Mouse (Mus musculus): ENCODE results near the gene Fbxw10. TPM values are rescaled to one million over a fixed set of nuclear protein-coding genes. Genes with fewer than 3 reads are reported as not detected.
A peak's percentile ranks its signal among the peaks of the same experiment; 100 is the strongest.

Gene Fbxw10
- polyA plus RNA-seq, 1 experiment from 2014 or later = 0.24 TPM

DNA sequence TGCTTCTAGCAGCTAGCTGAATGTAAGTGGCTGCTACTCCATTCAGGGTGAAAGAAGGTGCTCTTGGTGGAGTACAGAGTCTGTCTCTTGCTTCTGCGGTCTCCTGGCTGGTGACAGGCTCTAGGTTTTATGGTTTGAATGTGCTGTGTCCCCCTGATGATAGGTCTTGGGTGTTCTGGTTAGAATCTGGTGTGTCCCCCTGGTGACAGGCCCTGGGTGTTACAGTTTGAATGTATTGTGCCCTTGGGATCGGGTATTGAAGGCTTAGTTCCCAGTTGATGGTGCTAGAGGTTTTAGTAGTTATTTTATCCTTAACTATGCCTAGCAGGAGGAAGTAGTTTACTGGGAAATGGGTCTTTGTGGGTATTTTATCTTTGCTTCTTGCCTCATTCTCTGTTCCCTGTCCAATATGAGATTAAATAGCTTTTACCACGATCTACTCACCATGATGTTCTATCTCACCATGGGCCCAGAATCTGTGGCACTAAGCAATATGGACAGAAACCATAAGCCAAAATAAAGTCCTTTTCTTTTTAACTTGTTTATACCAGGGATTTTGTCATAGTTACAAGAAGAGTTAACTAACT, 62.9 kb downstream of the Fbxw10 start:
- DNase-seq = no peak
- H3K27ac ChIP-seq (replicated peaks; ENCODE audit: low read depth, low read length) = no peak overlapping the region
- no peak for ATAC-seq (ENCODE audit: low FRiP score, low TSS enrichment)
- H3K36me3 ChIP-seq (ENCODE audit: control insufficient read depth, insufficient read depth, low read length) = no peaks in the 10 kb centered on the region
- H3K9ac ChIP-seq (replicated peaks; ENCODE audit: low read length) = no peak overlapping the region
- H3K27me3 ChIP-seq (ENCODE audit: control insufficient read depth, insufficient read depth, low read length) = no peaks in the 10 kb centered on the region
- 79% methylated on average over 3 of the region's 3 CpGs for WGBS
- H3K4me1 ChIP-seq (ENCODE audit: control insufficient read depth, insufficient read depth, low read length) = no peaks in the 10 kb centered on the region
- H3K9me3 ChIP-seq (ENCODE audit: control insufficient read depth, low read length) = no peaks in the 10 kb centered on the region
- H3K4me3 ChIP-seq (replicated peaks; ENCODE audit: low read depth, low read length) = no peak overlapping the region
- no peak overlapping the region for H3K4me2 ChIP-seq (ENCODE audit: low read length)

DNA sequence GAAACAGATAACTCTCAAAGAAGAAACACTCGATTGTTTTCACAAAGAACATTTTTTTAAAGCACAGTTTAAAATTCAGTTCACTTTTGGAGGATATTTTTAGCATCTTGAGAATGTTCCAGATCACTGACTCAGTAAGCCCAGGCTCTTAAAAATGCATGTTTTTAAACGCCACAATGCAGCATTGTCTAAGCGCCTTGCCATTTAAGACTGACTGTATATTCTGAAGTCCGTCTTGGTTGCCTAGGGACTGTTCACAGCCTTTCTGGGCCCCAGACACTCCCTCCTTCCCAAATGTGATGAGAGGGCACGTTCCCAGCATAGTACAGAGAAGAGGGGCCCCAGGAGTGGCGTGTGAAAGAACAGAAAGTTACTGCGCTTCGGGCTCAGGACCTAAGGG, 64.5 kb downstream of the Fbxw10 start:
- H3K36me3 ChIP-seq (ENCODE audit: control insufficient read depth, insufficient read depth, low read length) = no peaks in the 10 kb centered on the region
- H3K27me3 ChIP-seq (ENCODE audit: control insufficient read depth, insufficient read depth, low read length) = no peaks in the 10 kb centered on the region
- no peak for ATAC-seq (ENCODE audit: low FRiP score, low TSS enrichment)
- DNase-seq = peak; percentile 36
- 24% methylated on average over 8 of the region's 8 CpGs for WGBS
- no peaks in the 10 kb centered on the region for H3K4me1 ChIP-seq (ENCODE audit: control insufficient read depth, insufficient read depth, low read length)
- H3K27ac ChIP-seq (replicated peaks; ENCODE audit: low read depth, low read length) = peak overlapping the region; percentile 6; the same call in 1 of the 2 replicates
- H3K4me3 ChIP-seq (replicated peaks; ENCODE audit: low read depth, low read length) = no peak overlapping the region
- no peaks in the 10 kb centered on the region for H3K9me3 ChIP-seq (ENCODE audit: control insufficient read depth, low read length)
- no peak overlapping the region for H3K4me2 ChIP-seq (ENCODE audit: low read length)
- H3K9ac ChIP-seq (replicated peaks; ENCODE audit: low read length) = no peak overlapping the region

DNA sequence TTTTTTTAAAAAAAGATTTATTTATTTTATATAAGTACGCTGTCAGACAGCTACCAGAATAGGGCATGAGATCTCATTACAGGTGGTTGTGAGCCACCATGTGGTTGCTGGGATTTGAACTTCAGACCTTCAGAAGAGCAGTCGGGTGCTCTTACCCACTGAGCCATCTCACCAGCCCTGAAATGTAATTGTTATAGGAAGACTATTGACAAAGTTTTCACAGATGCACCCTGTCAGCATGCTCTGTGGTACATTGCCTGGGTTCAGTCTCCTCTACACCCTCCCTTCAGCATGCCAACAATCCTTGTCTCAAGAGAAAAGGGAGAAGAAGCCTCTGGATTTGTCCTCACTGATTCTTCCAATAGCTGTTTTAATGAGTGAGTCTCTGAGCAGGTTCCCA, 66.3 kb downstream of the Fbxw10 start:
- 96% methylated on average over 2 of the region's 2 CpGs for WGBS
- no peak overlapping the region for H3K9ac ChIP-seq (replicated peaks; ENCODE audit: low read length)
- no peaks in the 10 kb centered on the region for H3K27me3 ChIP-seq (ENCODE audit: control insufficient read depth, insufficient read depth, low read length)
- ATAC-seq (ENCODE audit: low FRiP score, low TSS enrichment) (no peak), DNase-seq (no peak)
- H3K4me3 ChIP-seq (replicated peaks; ENCODE audit: low read depth, low read length) = no peak overlapping the region
- H3K4me2 ChIP-seq (ENCODE audit: low read length) = no peak overlapping the region
- no peaks in the 10 kb centered on the region for H3K36me3 ChIP-seq (ENCODE audit: control insufficient read depth, insufficient read depth, low read length)
- no peaks in the 10 kb centered on the region for H3K4me1 ChIP-seq (ENCODE audit: control insufficient read depth, insufficient read depth, low read length)
- H3K27ac ChIP-seq (replicated peaks; ENCODE audit: low read depth, low read length) = no peak overlapping the region
- no peaks in the 10 kb centered on the region for H3K9me3 ChIP-seq (ENCODE audit: control insufficient read depth, low read length)

DNA sequence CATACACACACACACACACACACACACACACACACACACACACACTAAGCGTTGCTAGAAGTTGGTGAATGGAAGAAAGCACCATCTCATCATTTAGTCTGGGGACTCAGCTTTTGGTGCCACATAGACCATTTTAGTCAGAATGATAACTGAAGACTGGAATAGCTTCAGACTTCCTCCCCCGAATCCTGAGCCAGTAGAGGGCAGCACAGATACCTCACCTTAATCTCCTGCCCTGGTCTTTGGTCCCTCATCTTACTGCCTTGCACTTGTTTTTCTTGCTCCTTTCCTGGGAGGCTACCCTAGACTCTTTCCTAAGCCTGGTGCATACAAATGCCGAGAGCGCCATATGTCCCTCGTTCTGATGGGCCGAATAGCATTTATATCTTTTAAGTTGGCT, 67.7 kb downstream of the Fbxw10 start:
- WGBS = 63% methylated on average over 6 of the region's 6 CpGs
- Histone ChIP-seq H3K4me2 (ENCODE audit: low read length) (no peak overlapping the region), H3K27ac (replicated peaks; ENCODE audit: low read depth, low read length) (no peak overlapping the region), H3K9me3 (ENCODE audit: control insufficient read depth, low read length) (no peaks in the 10 kb centered on the region), H3K27me3 (ENCODE audit: control insufficient read depth, insufficient read depth, low read length) (no peaks in the 10 kb centered on the region), H3K36me3 (ENCODE audit: control insufficient read depth, insufficient read depth, low read length) (no peaks in the 10 kb centered on the region), H3K4me1 (ENCODE audit: control insufficient read depth, insufficient read depth, low read length) (no peaks in the 10 kb centered on the region), H3K4me3 (replicated peaks; ENCODE audit: low read depth, low read length) (no peak overlapping the region), H3K9ac (replicated peaks; ENCODE audit: low read length) (no peak overlapping the region)
- ATAC-seq (ENCODE audit: low FRiP score, low TSS enrichment) (no peak), DNase-seq (no peak)

DNA sequence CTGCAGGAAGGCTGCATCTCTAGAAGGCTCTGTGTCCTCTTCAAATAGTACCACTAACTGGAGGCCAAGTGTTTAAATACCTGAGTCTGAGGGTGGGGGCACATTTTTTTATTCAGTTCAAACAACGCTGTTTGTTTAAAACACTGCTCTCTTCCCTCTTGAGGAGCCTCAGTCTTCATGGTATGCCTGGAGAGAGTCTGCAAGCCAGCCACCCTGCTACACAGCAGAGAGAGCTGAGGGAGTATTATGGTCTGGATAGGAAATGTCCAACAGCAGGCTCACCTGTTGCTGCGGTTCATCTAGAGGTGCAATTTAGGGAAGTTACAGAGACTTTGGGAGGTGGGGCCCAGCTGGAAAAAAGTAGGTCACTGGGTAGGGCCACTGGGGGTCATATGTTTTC, 68.6 kb downstream of the Fbxw10 start:
- Histone ChIP-seq H3K4me1 (ENCODE audit: control insufficient read depth, insufficient read depth, low read length) (no peaks in the 10 kb centered on the region), H3K27ac (replicated peaks; ENCODE audit: low read depth, low read length) (no peak overlapping the region), H3K36me3 (ENCODE audit: control insufficient read depth, insufficient read depth, low read length) (no peaks in the 10 kb centered on the region), H3K4me2 (ENCODE audit: low read length) (no peak overlapping the region), H3K9me3 (ENCODE audit: control insufficient read depth, low read length) (no peaks in the 10 kb centered on the region), H3K9ac (replicated peaks; ENCODE audit: low read length) (no peak overlapping the region), H3K27me3 (ENCODE audit: control insufficient read depth, insufficient read depth, low read length) (no peaks in the 10 kb centered on the region), H3K4me3 (replicated peaks; ENCODE audit: low read depth, low read length) (no peak overlapping the region)
- WGBS = 99% methylated on average over 2 of the region's 2 CpGs
- DNase-seq (no peak), ATAC-seq (ENCODE audit: low FRiP score, low TSS enrichment) (no peak)

DNA sequence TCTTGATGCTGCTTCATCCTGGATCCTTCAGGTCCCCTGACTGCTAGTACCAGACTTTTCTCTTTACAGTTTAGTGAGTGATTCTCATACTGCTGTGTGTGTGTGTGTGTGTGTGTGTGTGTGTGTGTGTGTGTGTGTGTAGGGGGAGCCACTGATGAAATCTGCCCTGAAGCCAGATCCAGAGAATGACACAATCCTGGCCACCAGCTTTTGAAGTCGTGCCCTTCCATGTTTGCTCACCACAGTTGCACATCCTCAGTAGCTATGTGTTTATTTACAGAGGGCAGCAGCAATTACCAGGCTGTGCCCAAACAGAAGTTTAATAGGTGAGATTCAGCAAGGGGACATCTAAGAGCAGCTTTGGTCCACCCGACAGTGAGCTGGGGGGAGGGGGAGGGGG, 69.9 kb downstream of the Fbxw10 start:
- H3K4me3 ChIP-seq (replicated peaks; ENCODE audit: low read depth, low read length) = no peak overlapping the region
- ATAC-seq (ENCODE audit: low FRiP score, low TSS enrichment) (no peak), DNase-seq (no peak)
- WGBS = 50% methylated on average over 2 of the region's 2 CpGs
- H3K4me1 ChIP-seq (ENCODE audit: control insufficient read depth, insufficient read depth, low read length) = 0 out of 2 replicates have a peak, but pooled peaks cover 3% of the 10 kb centered on the region
- no peak overlapping the region for H3K27ac ChIP-seq (replicated peaks; ENCODE audit: low read depth, low read length)
- H3K27me3 ChIP-seq (ENCODE audit: control insufficient read depth, insufficient read depth, low read length) = no peaks in the 10 kb centered on the region
- no peaks in the 10 kb centered on the region for H3K9me3 ChIP-seq (ENCODE audit: control insufficient read depth, low read length)
- H3K4me2 ChIP-seq (ENCODE audit: low read length) = no peak overlapping the region
- H3K9ac ChIP-seq (replicated peaks; ENCODE audit: low read length) = no peak overlapping the region
- no peaks in the 10 kb centered on the region for H3K36me3 ChIP-seq (ENCODE audit: control insufficient read depth, insufficient read depth, low read length)

DNA sequence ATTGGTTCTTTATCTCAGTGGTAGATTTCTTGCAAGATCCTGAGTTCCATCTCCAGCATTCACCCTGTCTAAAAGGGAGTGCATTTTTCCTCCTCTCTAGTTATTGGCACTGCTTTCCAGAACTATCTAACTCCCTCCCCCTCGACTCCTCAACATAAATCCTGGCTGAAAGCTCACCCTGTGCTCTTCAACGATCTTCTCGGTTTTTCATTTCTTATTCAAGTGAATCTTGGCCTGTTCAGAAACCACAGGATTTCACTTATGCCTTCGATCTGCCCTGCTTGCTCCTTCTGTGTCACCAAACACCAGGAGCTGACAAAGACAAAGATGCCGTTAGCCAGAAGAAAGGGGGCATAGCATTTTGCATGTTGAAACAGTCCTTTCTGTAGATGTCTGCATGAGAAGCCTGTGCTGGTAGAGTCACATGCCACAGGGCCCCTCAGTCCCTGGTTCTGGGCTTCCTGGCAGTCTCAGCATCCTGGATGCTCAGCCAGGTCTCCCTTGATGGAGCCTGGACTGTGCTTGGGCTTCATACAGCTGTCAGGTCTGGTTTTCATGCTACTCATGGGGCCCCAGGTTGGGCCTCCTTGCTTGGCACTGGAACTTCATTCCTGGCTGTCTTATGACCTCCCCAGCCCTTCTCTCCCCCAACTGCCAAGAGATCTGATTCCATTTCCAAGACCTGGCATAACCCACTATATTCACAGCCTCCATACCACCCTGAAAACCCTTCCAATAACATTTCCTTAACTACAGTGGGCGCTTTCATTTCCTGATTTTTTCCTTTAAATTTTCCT, 73.3 kb downstream of the Fbxw10 start:
- WGBS = 84% methylated on average over 6 of the region's 6 CpGs
- no peak overlapping the region for H3K4me3 ChIP-seq (replicated peaks; ENCODE audit: low read depth, low read length)
- DNase-seq (no peak), ATAC-seq (ENCODE audit: low FRiP score, low TSS enrichment) (no peak)
- H3K27me3 ChIP-seq (ENCODE audit: control insufficient read depth, insufficient read depth, low read length) = no peaks in the 10 kb centered on the region
- 0 out of 2 replicates have a peak, but pooled peaks cover 3% of the 10 kb centered on the region for H3K4me1 ChIP-seq (ENCODE audit: control insufficient read depth, insufficient read depth, low read length)
- no peak overlapping the region for H3K27ac ChIP-seq (replicated peaks; ENCODE audit: low read depth, low read length)
- no peaks in the 10 kb centered on the region for H3K9me3 ChIP-seq (ENCODE audit: control insufficient read depth, low read length)
- H3K4me2 ChIP-seq (ENCODE audit: low read length) = peak overlapping the region; percentile 44
- no peak overlapping the region for H3K9ac ChIP-seq (replicated peaks; ENCODE audit: low read length)
- no peaks in the 10 kb centered on the region for H3K36me3 ChIP-seq (ENCODE audit: control insufficient read depth, insufficient read depth, low read length)

DNA sequence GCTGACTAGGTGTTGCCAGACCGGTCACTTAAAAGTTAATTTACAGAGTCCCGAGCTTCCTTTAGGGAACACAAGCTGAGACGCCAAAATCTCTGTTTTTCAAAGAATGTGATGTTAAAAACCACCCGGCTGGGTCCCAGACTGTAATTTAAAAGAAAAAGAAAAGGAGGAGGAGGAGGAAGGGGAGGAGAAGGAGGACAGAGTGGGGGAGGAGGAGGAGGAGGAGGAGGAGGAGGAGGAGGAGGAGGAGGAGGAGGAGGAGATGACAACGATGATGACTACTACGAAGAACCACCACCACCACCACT, 73.8 kb downstream of the Fbxw10 start:
- Histone ChIP-seq H3K9ac (replicated peaks; ENCODE audit: low read length) (no peak overlapping the region), H3K27ac (replicated peaks; ENCODE audit: low read depth, low read length) (no peak overlapping the region), H3K27me3 (ENCODE audit: control insufficient read depth, insufficient read depth, low read length) (no peaks in the 10 kb centered on the region), H3K36me3 (ENCODE audit: control insufficient read depth, insufficient read depth, low read length) (no peaks in the 10 kb centered on the region), H3K4me2 (ENCODE audit: low read length) (peak overlapping the region; percentile 44), H3K9me3 (ENCODE audit: control insufficient read depth, low read length) (no peaks in the 10 kb centered on the region), H3K4me3 (replicated peaks; ENCODE audit: low read depth, low read length) (peak overlapping the region; percentile 27), H3K4me1 (ENCODE audit: control insufficient read depth, insufficient read depth, low read length) (0 out of 2 replicates have a peak, but pooled peaks cover 3% of the 10 kb centered on the region)
- DNase-seq (peak; percentile 20), ATAC-seq (ENCODE audit: low FRiP score, low TSS enrichment) (no peak)
- 28% methylated on average over 6 of the region's 6 CpGs for WGBS

Measured in midbrain, embryonic 14.5 days (tissue).